Mouse (Mus musculus): ENCODE measurements at regions not wholly inside any gene's neighbourhood (a gene's known extent, or its start where the extent isn't known, plus 50 kb on each side); places are given as distances from the start of the nearest gene placed in this dataset.

- no peak for TF ChIP-seq CTCF (IDR thresholded peaks at IDR 0.05; ENCODE audit: low read depth, low read length)
- no peak for TF ChIP-seq EP300 (IDR thresholded peaks at IDR 0.05; ENCODE audit: insufficient read depth, low read depth, low read length)
- TF ChIP-seq POLR2A (IDR thresholded peaks at IDR 0.05; ENCODE audit: insufficient read depth, low read length): no peak
Measured at GRCm38 (mm10) chr1:47339718-47340439, 447.2 kb upstream of the Slc39a10 start.

Data from ES-Bruce4 (cell line).